Mouse (Mus musculus) testis, adult 2 months (tissue): Measurements from ENCODE around the gene Ppargc1a.

ENCODE experiments used
- CTCF ChIP-seq: fragments of 200-500 bp; IDR thresholded peaks from 2 replicates; pipeline ENCODE4 v1.5.1; 2012; ENCODE audit warnings: low read depth, mild to moderate bottlenecking, inconsistent platforms, low read length, moderate library complexity; ENCODE audit not compliant: control insufficient read depth, insufficient read depth, insufficient replicate concordance
- POLR2A ChIP-seq: fragments of 200-500 bp; IDR thresholded peaks from 2 replicates; pipeline ENCODE4 v1.6.1; 2012; ENCODE audit warnings: low read depth, mild to moderate bottlenecking, inconsistent platforms, low read length, moderate library complexity; ENCODE audit not compliant: control insufficient read depth

- TF ChIP-seq CTCF = no peak
- TF ChIP-seq POLR2A = no peak
Measured at GRCm38 (mm10) chr5:51547442-51548035, 20.0 kb downstream of the Ppargc1a start.
